Mouse (Mus musculus) heart, postnatal 0 days (tissue): ENCODE data around the gene Dynlrb1.

ENCODE experiments used
- CTCF ChIP-seq: IDR thresholded peaks from 2 replicates; pipeline ENCODE4 v1.5.1; 2016; ENCODE audit warnings: antibody characterized with exemption, control low read depth, low read depth
- EP300 ChIP-seq: IDR thresholded peaks from 2 replicates; pipeline ENCODE4 v1.6.1; 2016; ENCODE audit warnings: antibody characterized with exemption, low read depth

GRCm38 (mm10) chr2:155290066-155290465, 53.7 kb downstream of the Dynlrb1 start:
- TF ChIP-seq CTCF, result no peak
- no peak for TF ChIP-seq EP300
